Mouse (Mus musculus) monocyte, adult 59 days (primary cell): ENCODE results near the gene Slco1a6. TPM values are rescaled to one million over a fixed set of nuclear protein-coding genes. Genes with fewer than 3 reads are reported as not detected.

Experiments
- total RNA-seq, 2 experiments: library from RNA; stranded (reverse); gene quantifications; one replicate each; pipeline ENCODE4 v1.2.4; 2023

Slco1a6 gene
- not detected for total RNA-seq

GRCm38 (mm10) chr6:142208421-142208820 lies at the start of gene Slco1a6:
TSS of gene Slco1a6 (minus strand) at chr6:142208521.

Other genes with a start within 250 kb of the Slco1a6 start
- not detected for gene Gm6614, start 197.1 kb downstream of the Slco1a6 start, total RNA-seq
- gene Iapp, start 89.9 kb upstream of the Slco1a6 start, total RNA-seq, result not detected
- gene Slco1a5, start 114.5 kb upstream of the Slco1a6 start, total RNA-seq, result not detected
- 10 to 100 TPM; 17.1 to 17.7 TPM for gene Pyroxd1, start 137.1 kb upstream of the Slco1a6 start, total RNA-seq
- gene Recql, start 178.6 kb upstream of the Slco1a6 start, total RNA-seq, result 10 to 100 TPM; 17.8 to 20.5 TPM
- 10 to 100 TPM; 21.5 to 24.0 TPM for gene Golt1b, start 178.7 kb upstream of the Slco1a6 start, total RNA-seq
- gene Spx, start 204.9 kb upstream of the Slco1a6 start, total RNA-seq, result not detected